Mouse (Mus musculus) bone marrow macrophage, adult 2 months (primary cell): ENCODE measurements around the gene Gcm1. TPM values are rescaled to one million over a fixed set of nuclear protein-coding genes. Genes with fewer than 3 reads are reported as not detected.
A peak's percentile ranks its signal among the peaks of the same experiment; 100 is the strongest.

Experiments
- H3K27ac ChIP-seq: 2 replicates; pipeline ENCODE4 v1.5.1; 2012; ENCODE audit warnings: low read depth, low read length; ENCODE audit not compliant: insufficient read depth
- H3K4me1 ChIP-seq: 2 replicates; pipeline ENCODE4 v1.6.1; 2012; ENCODE audit warnings: low read length; ENCODE audit not compliant: control insufficient read depth, insufficient read depth
- H3K4me3 ChIP-seq: 2 replicates; pipeline ENCODE4 v1.5.1; 2012; ENCODE audit warnings: mild to moderate bottlenecking, low read length, moderate library complexity; ENCODE audit not compliant: insufficient read depth
- CTCF ChIP-seq: IDR thresholded peaks from 2 replicates; pipeline ENCODE4 v1.5.1; 2012; ENCODE audit warnings: low read depth, mild to moderate bottlenecking, low read length, moderate library complexity
- POLR2A ChIP-seq: IDR thresholded peaks from 2 replicates; pipeline ENCODE4 v1.6.1; 2012; ENCODE audit warnings: mild to moderate bottlenecking, low read depth, low read length, borderline replicate concordance
- polyA plus RNA-seq: library from polyadenylated mRNA; stranded (reverse); fragments of >200 nt; gene quantifications from 2 replicates; pipeline ENCODE4 v1.2.4, GENCODE M21; 2012; ENCODE audit not compliant: missing spikeins, insufficient read depth, insufficient read length

The Gcm1 gene
- polyA plus RNA-seq, 1 experiment: not detected

GRCm38 (mm10) chr9:78015816-78016215 is 35.9 kb upstream of the Gcm1 start:
- TF ChIP-seq CTCF: no peak
- no peak for TF ChIP-seq POLR2A

GRCm38 (mm10) chr9:78016288-78016687 is 35.4 kb upstream of the Gcm1 start:
- 0 out of 2 replicates have a peak, but pooled peaks cover 1% of the 10 kb centered on the region for H3K4me1 ChIP-seq
- H3K27ac ChIP-seq: no peak overlapping the region
- H3K4me3 ChIP-seq: no peak overlapping the region
- TF ChIP-seq CTCF: no peak
- no peak for TF ChIP-seq POLR2A

More at GRCm38 (mm10) chr9:78015816-78016215, 35.9 kb upstream of the Gcm1 start:
- no peaks in the 10 kb centered on the region for H3K4me1 ChIP-seq
- H3K4me3 ChIP-seq: no peak overlapping the region
- H3K27ac ChIP-seq: no peak overlapping the region

GRCm38 (mm10) chr9:78021256-78021655 is 30.5 kb upstream of the Gcm1 start:
- no peak overlapping the region for H3K4me3 ChIP-seq
- H3K4me1 ChIP-seq: peaks cover 16% of the 10 kb centered on the region
- no peak overlapping the region for H3K27ac ChIP-seq
- TF ChIP-seq CTCF (no peak), POLR2A (no peak)

- Histone ChIP-seq H3K4me1 (peaks cover 16% of the 10 kb centered on the region), H3K27ac (peak overlapping the region; percentile 31; the same call in 1 of the 2 replicates), H3K4me3 (no peak overlapping the region)
- no peak for TF ChIP-seq POLR2A
- TF ChIP-seq CTCF: no peak
Measured at GRCm38 (mm10) chr9:78022187-78022945, 29.4 kb upstream of the Gcm1 start.

GRCm38 (mm10) chr9:78024823-78025222 is 26.9 kb upstream of the Gcm1 start:
- Histone ChIP-seq H3K27ac (no peak overlapping the region), H3K4me1 (peaks cover 16% of the 10 kb centered on the region), H3K4me3 (no peak overlapping the region)
- TF ChIP-seq POLR2A (no peak), CTCF (peak; percentile 93)

- H3K4me3 ChIP-seq: no peak overlapping the region
- TF ChIP-seq POLR2A (no peak), CTCF (no peak)
- H3K27ac ChIP-seq: no peak overlapping the region
- peaks cover 7% of the 10 kb centered on the region for H3K4me1 ChIP-seq
Measured at GRCm38 (mm10) chr9:78027099-78027498, 24.6 kb upstream of the Gcm1 start.

- Histone ChIP-seq H3K4me1 (0 out of 2 replicates have a peak, but pooled peaks cover 2% of the 10 kb centered on the region), H3K4me3 (no peak overlapping the region), H3K27ac (no peak overlapping the region)
- TF ChIP-seq POLR2A (no peak), CTCF (no peak)
Measured at GRCm38 (mm10) chr9:78030835-78031456, 20.8 kb upstream of the Gcm1 start.

- no peak overlapping the region for H3K27ac ChIP-seq
- TF ChIP-seq POLR2A (no peak), CTCF (no peak)
Measured at GRCm38 (mm10) chr9:78032930-78033329, 18.8 kb upstream of the Gcm1 start.

GRCm38 (mm10) chr9:78035296-78035695 is 16.4 kb upstream of the Gcm1 start:
- Histone ChIP-seq H3K27ac (no peak overlapping the region), H3K4me1 (0 out of 2 replicates have a peak, but pooled peaks cover 4% of the 10 kb centered on the region), H3K4me3 (no peak overlapping the region)
- TF ChIP-seq POLR2A (no peak), CTCF (no peak)

More at GRCm38 (mm10) chr9:78032930-78033329, 18.8 kb upstream of the Gcm1 start:
- Histone ChIP-seq H3K4me1 (0 out of 2 replicates have a peak, but pooled peaks cover 2% of the 10 kb centered on the region), H3K4me3 (no peak overlapping the region)

GRCm38 (mm10) chr9:78035831-78036230 is 15.9 kb upstream of the Gcm1 start:
- no peak overlapping the region for H3K27ac ChIP-seq

More at GRCm38 (mm10) chr9:78035831-78036230, 15.9 kb upstream of the Gcm1 start:
- TF ChIP-seq POLR2A (no peak), CTCF (no peak)
- no peak overlapping the region for H3K4me3 ChIP-seq
- H3K4me1 ChIP-seq: 0 out of 2 replicates have a peak, but pooled peaks cover 4% of the 10 kb centered on the region
